Mouse (Mus musculus): Measurements from ENCODE around the gene Ttc23. TPM values are rescaled to one million over a fixed set of nuclear protein-coding genes. Genes with fewer than 3 reads are reported as not detected.
A peak's percentile ranks its signal among the peaks of the same experiment; 100 is the strongest.

The Ttc23 gene
- polyA plus RNA-seq, 1 experiment from 2014 or later = 36.5 TPM

GRCm38 (mm10) chr7:67768125-67768524 is 120.9 kb downstream of the Ttc23 start:
- Histone ChIP-seq H3K9me3 (replicated peaks) (no peaks in the 10 kb centered on the region), H3K27me3 (ENCODE audit: low read depth, poor library complexity, severe bottlenecking) (0 out of 2 replicates have a peak, but pooled peaks cover 4% of the 10 kb centered on the region), H3K4me3 (no peak overlapping the region), H3K36me3 (no peaks in the 10 kb centered on the region), H3K4me1 (no peaks in the 10 kb centered on the region), H3K27ac (replicated peaks) (no peak overlapping the region)
- WGBS = 92% methylated on average over 3 of the region's 3 CpGs
- DNase-seq (ENCODE audit: low spot score) = no peak

- H3K4me3 ChIP-seq = no peak overlapping the region
- H3K27ac ChIP-seq (replicated peaks) = no peak overlapping the region
- no peaks in the 10 kb centered on the region for H3K9me3 ChIP-seq (replicated peaks)
- DNase-seq (ENCODE audit: low spot score) = no peak
- 0 out of 2 replicates have a peak, but pooled peaks cover 4% of the 10 kb centered on the region for H3K27me3 ChIP-seq (ENCODE audit: low read depth, poor library complexity, severe bottlenecking)
- H3K36me3 ChIP-seq = no peaks in the 10 kb centered on the region
- 91% methylated on average over 5 of the region's 5 CpGs for WGBS
- H3K4me1 ChIP-seq = no peaks in the 10 kb centered on the region
These were observed 122.3 kb downstream of the Ttc23 start for GRCm38 (mm10) chr7:67769487-67769886.

GRCm38 (mm10) chr7:67772231-67772630 is 125.0 kb downstream of the Ttc23 start:
- Histone ChIP-seq H3K4me3 (no peak overlapping the region), H3K4me1 (peaks cover 8% of the 10 kb centered on the region), H3K9me3 (replicated peaks) (no peaks in the 10 kb centered on the region), H3K27ac (replicated peaks) (no peak overlapping the region), H3K27me3 (ENCODE audit: low read depth, poor library complexity, severe bottlenecking) (no peaks in the 10 kb centered on the region), H3K36me3 (no peaks in the 10 kb centered on the region)
- 91% methylated on average over 9 of the region's 9 CpGs for WGBS
- DNase-seq (ENCODE audit: low spot score) = no peak

- 82% methylated on average over 3 of the region's 3 CpGs for WGBS
- DNase-seq (ENCODE audit: low spot score) = no peak
- H3K27ac ChIP-seq (replicated peaks) = no peak overlapping the region
These were observed 128.4 kb downstream of the Ttc23 start for GRCm38 (mm10) chr7:67775623-67776022.

GRCm38 (mm10) chr7:67776636-67777305 is 129.6 kb downstream of the Ttc23 start:
- peak overlapping the region; percentile 3; the same call in 1 of the 2 replicates for H3K27ac ChIP-seq (replicated peaks)
- no peak overlapping the region for H3K4me3 ChIP-seq
- peaks cover 8% of the 10 kb centered on the region for H3K4me1 ChIP-seq
- 41% methylated on average over 12 of the region's 12 CpGs for WGBS
- no peaks in the 10 kb centered on the region for H3K27me3 ChIP-seq (ENCODE audit: low read depth, poor library complexity, severe bottlenecking)
- no peak for DNase-seq (ENCODE audit: low spot score)
- H3K9me3 ChIP-seq (replicated peaks) = no peaks in the 10 kb centered on the region
- H3K36me3 ChIP-seq = no peaks in the 10 kb centered on the region

More at GRCm38 (mm10) chr7:67775623-67776022, 128.4 kb downstream of the Ttc23 start:
- no peaks in the 10 kb centered on the region for H3K9me3 ChIP-seq (replicated peaks)
- no peaks in the 10 kb centered on the region for H3K36me3 ChIP-seq
- no peak overlapping the region for H3K4me3 ChIP-seq
- H3K4me1 ChIP-seq = peaks cover 8% of the 10 kb centered on the region
- no peaks in the 10 kb centered on the region for H3K27me3 ChIP-seq (ENCODE audit: low read depth, poor library complexity, severe bottlenecking)

GRCm38 (mm10) chr7:67787861-67788260 is 140.7 kb downstream of the Ttc23 start:
- 80% methylated on average over 2 of the region's 2 CpGs for WGBS

GRCm38 (mm10) chr7:67788713-67789112 is 141.5 kb downstream of the Ttc23 start:
- no peaks in the 10 kb centered on the region for H3K36me3 ChIP-seq
- DNase-seq (ENCODE audit: low spot score) = peak; percentile 67
- H3K4me1 ChIP-seq = peaks cover 4% of the 10 kb centered on the region
- H3K4me3 ChIP-seq = no peak overlapping the region
- H3K27me3 ChIP-seq (ENCODE audit: low read depth, poor library complexity, severe bottlenecking) = no peaks in the 10 kb centered on the region
- WGBS = 17% methylated on average over 10 of the region's 10 CpGs
- H3K9me3 ChIP-seq (replicated peaks) = no peaks in the 10 kb centered on the region
- no peak overlapping the region for H3K27ac ChIP-seq (replicated peaks)

More at GRCm38 (mm10) chr7:67787861-67788260, 140.7 kb downstream of the Ttc23 start:
- no peak overlapping the region for H3K4me3 ChIP-seq
- no peaks in the 10 kb centered on the region for H3K27me3 ChIP-seq (ENCODE audit: low read depth, poor library complexity, severe bottlenecking)
- no peak for DNase-seq (ENCODE audit: low spot score)
- H3K4me1 ChIP-seq = peaks cover 4% of the 10 kb centered on the region
- no peak overlapping the region for H3K27ac ChIP-seq (replicated peaks)
- no peaks in the 10 kb centered on the region for H3K36me3 ChIP-seq
- H3K9me3 ChIP-seq (replicated peaks) = no peaks in the 10 kb centered on the region

GRCm38 (mm10) chr7:67791256-67791655 is 144.0 kb downstream of the Ttc23 start:
- Histone ChIP-seq H3K4me1 (peaks cover 4% of the 10 kb centered on the region), H3K36me3 (no peaks in the 10 kb centered on the region), H3K27ac (replicated peaks) (no peak overlapping the region), H3K27me3 (ENCODE audit: low read depth, poor library complexity, severe bottlenecking) (no peaks in the 10 kb centered on the region), H3K9me3 (replicated peaks) (0 out of 2 replicates have a peak, but pooled peaks cover 4% of the 10 kb centered on the region), H3K4me3 (no peak overlapping the region)
- no peak for DNase-seq (ENCODE audit: low spot score)
- WGBS = 67% methylated on average over 7 of the region's 7 CpGs

- WGBS = 80% methylated on average over 7 of the region's 7 CpGs
- Histone ChIP-seq H3K9me3 (replicated peaks) (0 out of 2 replicates have a peak, but pooled peaks cover 4% of the 10 kb centered on the region), H3K27me3 (ENCODE audit: low read depth, poor library complexity, severe bottlenecking) (no peaks in the 10 kb centered on the region), H3K36me3 (no peaks in the 10 kb centered on the region), H3K4me1 (peaks cover 9% of the 10 kb centered on the region), H3K4me3 (no peak overlapping the region), H3K27ac (replicated peaks) (no peak overlapping the region)
- no peak for DNase-seq (ENCODE audit: low spot score)
These were observed 146.2 kb downstream of the Ttc23 start for GRCm38 (mm10) chr7:67793449-67793848.

- H3K27me3 ChIP-seq (ENCODE audit: low read depth, poor library complexity, severe bottlenecking) = 0 out of 2 replicates have a peak, but pooled peaks cover 3% of the 10 kb centered on the region
- no peak overlapping the region for H3K27ac ChIP-seq (replicated peaks)
- H3K9me3 ChIP-seq (replicated peaks) = 0 out of 2 replicates have a peak, but pooled peaks cover 4% of the 10 kb centered on the region
- no peak overlapping the region for H3K4me3 ChIP-seq
- H3K4me1 ChIP-seq = peaks cover 13% of the 10 kb centered on the region
- no peaks in the 10 kb centered on the region for H3K36me3 ChIP-seq
- 44% methylated on average over 8 of the region's 8 CpGs for WGBS
- DNase-seq (ENCODE audit: low spot score) = no peak
These were observed 149.9 kb downstream of the Ttc23 start for GRCm38 (mm10) chr7:67797065-67797464.

- 93% methylated on average over 4 of the region's 4 CpGs for WGBS
- no peak overlapping the region for H3K27ac ChIP-seq (replicated peaks)
- H3K4me1 ChIP-seq = peaks cover 18% of the 10 kb centered on the region
- peaks cover 12% of the 10 kb centered on the region; the same call in 1 of the 2 replicates for H3K27me3 ChIP-seq (ENCODE audit: low read depth, poor library complexity, severe bottlenecking)
- H3K4me3 ChIP-seq = no peak overlapping the region
- H3K36me3 ChIP-seq = no peaks in the 10 kb centered on the region
- 0 out of 2 replicates have a peak, but pooled peaks cover 4% of the 10 kb centered on the region for H3K9me3 ChIP-seq (replicated peaks)
- DNase-seq (ENCODE audit: low spot score) = no peak
These were observed 151.3 kb downstream of the Ttc23 start for GRCm38 (mm10) chr7:67798476-67798875.

GRCm38 (mm10) chr7:67800547-67800946 is 153.3 kb downstream of the Ttc23 start:
- H3K4me3 ChIP-seq = no peak overlapping the region
- peaks cover 24% of the 10 kb centered on the region for H3K4me1 ChIP-seq
- H3K27ac ChIP-seq (replicated peaks) = no peak overlapping the region
- no peaks in the 10 kb centered on the region for H3K36me3 ChIP-seq
- DNase-seq (ENCODE audit: low spot score) = no peak
- H3K27me3 ChIP-seq (ENCODE audit: low read depth, poor library complexity, severe bottlenecking) = peaks cover 12% of the 10 kb centered on the region; the same call in 1 of the 2 replicates
- H3K9me3 ChIP-seq (replicated peaks) = no peaks in the 10 kb centered on the region
- WGBS = 88% methylated on average over 6 of the region's 6 CpGs

GRCm38 (mm10) chr7:67801022-67801421 is 153.8 kb downstream of the Ttc23 start:
- DNase-seq (ENCODE audit: low spot score) = no peak
- H3K4me3 ChIP-seq = no peak overlapping the region
- no peak overlapping the region for H3K27ac ChIP-seq (replicated peaks)
- no peaks in the 10 kb centered on the region for H3K36me3 ChIP-seq
- H3K4me1 ChIP-seq = peaks cover 24% of the 10 kb centered on the region
- no peaks in the 10 kb centered on the region for H3K9me3 ChIP-seq (replicated peaks)
- H3K27me3 ChIP-seq (ENCODE audit: low read depth, poor library complexity, severe bottlenecking) = peaks cover 12% of the 10 kb centered on the region; the same call in 1 of the 2 replicates
- WGBS = 58% methylated on average over 4 of the region's 4 CpGs
